In genomic region chr8:83578131-83579055, GRCm38 (mm10) we compare ENCODE assay signal across 8 mouse cellular contexts. TPM values are rescaled to one million over a fixed set of nuclear protein-coding genes. Genes with fewer than 3 reads are reported as not detected.
DNase-seq lines count a peak whose midpoint lies in the region; ATAC-seq lines count a peak whose summit lies in the region.
"Had no signal": no experiment of that assay in that cellular context is flagged by ENCODE, and none has a peak within 500 bp of the region (broad histone marks: within the 10 kb centered on the region; RNA-seq: fewer than 3 reads in every experiment).

No protein-coding gene starts in this region.

- H3K27me3 ChIP-seq in kidney, embryonic 15.5 days: no peaks in the 10 kb centered on the region
- H3K27me3 ChIP-seq: liver, embryonic 15.5 days had no signal

- peak; percentile 6 for DNase-seq in layer of hippocampus, adult 11-12 months (ENCODE audit: low spot score)
- no peak for DNase-seq in layer of hippocampus, adult 18-20 months (ENCODE audit: low spot score in 2 of 2)
- peak; percentile 13 for DNase-seq in cerebellum, adult 11-12 months
- DNase-seq in cerebellum, postnatal 25 days: peak; percentile 16 to 18
- no peak for DNase-seq in natural killer cell, adult 2 months (ENCODE audit: low spot score in 2 of 2)

- no peaks in the 10 kb centered on the region for H3K9me3 ChIP-seq in kidney, embryonic 15.5 days (replicated peaks)
- H3K9me3 ChIP-seq: liver, embryonic 15.5 days had no signal

- ATAC-seq in kidney, embryonic 15.5 days (replicated peaks; ENCODE audit: low FRiP score): no peak
- ATAC-seq in monocyte, adult 5-6 weeks (replicated peaks; ENCODE audit: insufficient number of reproducible peaks, low FRiP score, low TSS enrichment, poor library complexity, severe bottlenecking): no peak

- peaks cover 92% of the 10 kb centered on the region for H3K4me1 ChIP-seq in kidney, embryonic 15.5 days

- H3K9ac ChIP-seq in kidney, embryonic 15.5 days: no peak overlapping the region
- H3K9ac ChIP-seq: liver, embryonic 15.5 days had no signal

- no peak overlapping the region for H3K4me3 ChIP-seq in kidney, embryonic 15.5 days (replicated peaks)
- H3K4me3 ChIP-seq: liver, embryonic 15.5 days had no signal

- 0 out of 2 replicates have a peak overlapping the region, but pooled peaks have one; percentile 5 for H3K27ac ChIP-seq in kidney, embryonic 15.5 days

- H3K4me2 ChIP-seq in kidney, embryonic 15.5 days: no peak overlapping the region
- H3K4me2 ChIP-seq: liver, embryonic 15.5 days had no signal

- peaks cover 7% of the 10 kb centered on the region for H3K36me3 ChIP-seq in kidney, embryonic 15.5 days

- 56% methylated on average over 17 of the region's 17 CpGs for WGBS in kidney, embryonic 15.5 days

RNA-seq across cellular contexts. Expression of gene Ndufb7, which starts 11.9 kb away (rescaled TPM):
- total RNA-seq in layer of hippocampus, adult 18-20 months (2021): 100 to 1,000 TPM; 161 to 162 TPM
- 344 and 353 TPM in 2 replicates for polyA plus RNA-seq in kidney, embryonic 15.5 days (2015; fragmentation: Nextera tagmentation; extraction: Ambion mirVana)
- total RNA-seq in monocyte, adult 5-6 weeks (2017): 152 to 196 TPM (median 178 TPM) in 3 replicates

RNA-seq across cellular contexts. Expression of gene Tecr, which starts 29.4 kb away (rescaled TPM):
- total RNA-seq in layer of hippocampus, adult 18-20 months (2021): 100 to 1,000 TPM; 550 to 556 TPM
- polyA plus RNA-seq in kidney, embryonic 15.5 days (2015; fragmentation: Nextera tagmentation; extraction: Ambion mirVana): 577 and 605 TPM in 2 replicates
- 59.7 to 123 TPM (median 61.4 TPM) in 3 replicates for total RNA-seq in monocyte, adult 5-6 weeks (2017)

RNA-seq across cellular contexts. Expression of gene Dnajb1, which starts 29.6 kb away (rescaled TPM):
- 10 to 100 TPM; 53.6 to 58.1 TPM for total RNA-seq in layer of hippocampus, adult 18-20 months (2021)
- polyA plus RNA-seq in kidney, embryonic 15.5 days (2015; fragmentation: Nextera tagmentation; extraction: Ambion mirVana): 59.1 and 60.4 TPM in 2 replicates
- total RNA-seq in monocyte, adult 5-6 weeks (2017): 35.2 to 112 TPM (median 38.5 TPM) in 3 replicates

RNA-seq across cellular contexts. Expression of gene Olfr370, which starts 42.8 kb away (rescaled TPM):
- not detected for total RNA-seq in layer of hippocampus, adult 18-20 months (2021)
- polyA plus RNA-seq in kidney, embryonic 15.5 days (2015; fragmentation: Nextera tagmentation; extraction: Ambion mirVana): not detected in 2 replicates
- not detected in 3 replicates for total RNA-seq in monocyte, adult 5-6 weeks (2017)
- polyA plus RNA-seq: liver, embryonic 15.5 days had no signal

Comparison
In these comparisons a context has a peak if more than half of its experiments do, and no peak if none do; other contexts are left out.
1. DNase-seq: peak in layer of hippocampus, adult 11-12 months (single experiment), cerebellum, adult 11-12 months (single experiment) and cerebellum, postnatal 25 days (2 of 2); none in layer of hippocampus, adult 18-20 months (0 of 2) and natural killer cell, adult 2 months (0 of 2).